Mouse (Mus musculus): ENCODE results near the gene Nrbf2. TPM values are rescaled to one million over a fixed set of nuclear protein-coding genes. Genes with fewer than 3 reads are reported as not detected.
A peak's percentile ranks its signal among the peaks of the same experiment; 100 is the strongest.

Gene Nrbf2
- polyA plus RNA-seq, 1 experiment from 2014 or later: 34.8 TPM

GRCm38 (mm10) chr10:67295331-67295730 lies 10.2 kb upstream of the Nrbf2 start:
- H3K36me3 ChIP-seq (ENCODE audit: insufficient read depth): no peaks in the 10 kb centered on the region
- H3K27ac ChIP-seq (ENCODE audit: low read depth): no peak overlapping the region
- no peak overlapping the region for H3K4me2 ChIP-seq
- no peak for TF ChIP-seq CTCF (IDR thresholded peaks at IDR 0.05; ENCODE audit: low read depth)
- no peak for ATAC-seq (ENCODE audit: insufficient read depth)
- WGBS: 58% methylated on average over 5 of the region's 5 CpGs
- no peak overlapping the region for H3K9ac ChIP-seq
- H3K4me1 ChIP-seq (ENCODE audit: insufficient read depth): no peaks in the 10 kb centered on the region
- H3K4me3 ChIP-seq (ENCODE audit: low read depth, low read length): no peak overlapping the region
- DNase-seq: no peak
- H3K9me3 ChIP-seq (ENCODE audit: low read depth, low read length): no peaks in the 10 kb centered on the region
- H3K27me3 ChIP-seq (ENCODE audit: insufficient read depth, low read length): no peaks in the 10 kb centered on the region

- no peak for TF ChIP-seq CTCF (IDR thresholded peaks at IDR 0.05; ENCODE audit: low read depth)
- no peaks in the 10 kb centered on the region for H3K4me1 ChIP-seq (ENCODE audit: insufficient read depth)
- H3K36me3 ChIP-seq (ENCODE audit: insufficient read depth): no peaks in the 10 kb centered on the region
- no peak overlapping the region for H3K27ac ChIP-seq (ENCODE audit: low read depth)
- no peak overlapping the region for H3K4me3 ChIP-seq (ENCODE audit: low read depth, low read length)
- 46% methylated on average over 8 of the region's 8 CpGs for WGBS
- DNase-seq (no peak), ATAC-seq (ENCODE audit: insufficient read depth) (no peak)
- no peak overlapping the region for H3K9ac ChIP-seq
- H3K9me3 ChIP-seq (ENCODE audit: low read depth, low read length): no peaks in the 10 kb centered on the region
- H3K4me2 ChIP-seq: no peak overlapping the region
- no peaks in the 10 kb centered on the region for H3K27me3 ChIP-seq (ENCODE audit: insufficient read depth, low read length)
Observed at GRCm38 (mm10) chr10:67291087-67291486, 6.0 kb upstream of the Nrbf2 start.

GRCm38 (mm10) chr10:67290622-67291021 lies 5.5 kb upstream of the Nrbf2 start:
- ATAC-seq (ENCODE audit: insufficient read depth): no peak
- Histone ChIP-seq H3K4me1 (ENCODE audit: insufficient read depth) (no peaks in the 10 kb centered on the region), H3K9ac (no peak overlapping the region), H3K27me3 (ENCODE audit: insufficient read depth, low read length) (no peaks in the 10 kb centered on the region), H3K27ac (ENCODE audit: low read depth) (no peak overlapping the region), H3K4me2 (no peak overlapping the region), H3K4me3 (ENCODE audit: low read depth, low read length) (no peak overlapping the region), H3K9me3 (ENCODE audit: low read depth, low read length) (no peaks in the 10 kb centered on the region), H3K36me3 (ENCODE audit: insufficient read depth) (no peaks in the 10 kb centered on the region)
- WGBS: 58% methylated on average over 4 of the region's 4 CpGs
- no peak for DNase-seq
- TF ChIP-seq CTCF (IDR thresholded peaks at IDR 0.05; ENCODE audit: low read depth): no peak

GRCm38 (mm10) chr10:67287877-67288276 lies 2.8 kb upstream of the Nrbf2 start:
- peaks cover 6% of the 10 kb centered on the region; the same call in 1 of the 2 replicates for H3K4me1 ChIP-seq (ENCODE audit: insufficient read depth)
- no peak overlapping the region for H3K4me3 ChIP-seq (ENCODE audit: low read depth, low read length)
- DNase-seq (no peak), ATAC-seq (ENCODE audit: insufficient read depth) (no peak)
- no peak overlapping the region for H3K4me2 ChIP-seq
- no peaks in the 10 kb centered on the region for H3K9me3 ChIP-seq (ENCODE audit: low read depth, low read length)
- no peak overlapping the region for H3K27ac ChIP-seq (ENCODE audit: low read depth)
- WGBS: 82% methylated on average over 3 of the region's 3 CpGs
- H3K36me3 ChIP-seq (ENCODE audit: insufficient read depth): no peaks in the 10 kb centered on the region
- H3K9ac ChIP-seq: no peak overlapping the region
- no peak for TF ChIP-seq CTCF (IDR thresholded peaks at IDR 0.05; ENCODE audit: low read depth)
- H3K27me3 ChIP-seq (ENCODE audit: insufficient read depth, low read length): no peaks in the 10 kb centered on the region

- H3K9me3 ChIP-seq (ENCODE audit: low read depth, low read length): no peaks in the 10 kb centered on the region
- H3K4me2 ChIP-seq: peak overlapping the region; percentile 77
- TF ChIP-seq CTCF (IDR thresholded peaks at IDR 0.05; ENCODE audit: low read depth): no peak
- no peaks in the 10 kb centered on the region for H3K27me3 ChIP-seq (ENCODE audit: insufficient read depth, low read length)
- no peaks in the 10 kb centered on the region for H3K36me3 ChIP-seq (ENCODE audit: insufficient read depth)
- under 1% methylated on average over 29 of the region's 41 CpGs for WGBS
- peak; percentile 62; the same call in 1 of the 2 replicates for ATAC-seq (ENCODE audit: insufficient read depth)
- DNase-seq: peak; percentile 38
- H3K27ac ChIP-seq (ENCODE audit: low read depth): peak overlapping the region; percentile 79
- H3K9ac ChIP-seq: peak overlapping the region; percentile 87
- peak overlapping the region; percentile 91 for H3K4me3 ChIP-seq (ENCODE audit: low read depth, low read length)
- H3K4me1 ChIP-seq (ENCODE audit: insufficient read depth): peaks cover 6% of the 10 kb centered on the region; the same call in 1 of the 2 replicates
Observed at GRCm38 (mm10) chr10:67284761-67285175, 337 bp downstream of the Nrbf2 start.

- no peaks in the 10 kb centered on the region for H3K9me3 ChIP-seq (ENCODE audit: low read depth, low read length)
- no peak for TF ChIP-seq CTCF (IDR thresholded peaks at IDR 0.05; ENCODE audit: low read depth)
- peak overlapping the region; percentile 79 for H3K27ac ChIP-seq (ENCODE audit: low read depth)
- WGBS: under 1% methylated on average over 10 of the region's 10 CpGs
- H3K27me3 ChIP-seq (ENCODE audit: insufficient read depth, low read length): no peaks in the 10 kb centered on the region
- H3K9ac ChIP-seq: peak overlapping the region; percentile 87
- peak overlapping the region; percentile 77 for H3K4me2 ChIP-seq
- DNase-seq (peak; percentile 84), ATAC-seq (ENCODE audit: insufficient read depth) (peak; percentile 32)
- H3K36me3 ChIP-seq (ENCODE audit: insufficient read depth): no peaks in the 10 kb centered on the region
- peaks cover 6% of the 10 kb centered on the region; the same call in 1 of the 2 replicates for H3K4me1 ChIP-seq (ENCODE audit: insufficient read depth)
- H3K4me3 ChIP-seq (ENCODE audit: low read depth, low read length): peak overlapping the region; percentile 91
Observed at GRCm38 (mm10) chr10:67284311-67284710, 794 bp downstream of the Nrbf2 start.

GRCm38 (mm10) chr10:67283516-67283915 lies 1.6 kb downstream of the Nrbf2 start:
- no peaks in the 10 kb centered on the region for H3K27me3 ChIP-seq (ENCODE audit: insufficient read depth, low read length)
- 63% methylated on average over 9 of the region's 9 CpGs for WGBS
- no peak overlapping the region; the same call in 1 of the 2 replicates for H3K27ac ChIP-seq (ENCODE audit: low read depth)
- H3K4me2 ChIP-seq: peak overlapping the region; percentile 77
- no peaks in the 10 kb centered on the region for H3K36me3 ChIP-seq (ENCODE audit: insufficient read depth)
- no peaks in the 10 kb centered on the region for H3K9me3 ChIP-seq (ENCODE audit: low read depth, low read length)
- no peak for TF ChIP-seq CTCF (IDR thresholded peaks at IDR 0.05; ENCODE audit: low read depth)
- H3K9ac ChIP-seq: peak overlapping the region; percentile 87
- peak; percentile 14 for DNase-seq
- H3K4me3 ChIP-seq (ENCODE audit: low read depth, low read length): peak overlapping the region; percentile 91
- peaks cover 6% of the 10 kb centered on the region; the same call in 1 of the 2 replicates for H3K4me1 ChIP-seq (ENCODE audit: insufficient read depth)
- ATAC-seq (ENCODE audit: insufficient read depth): no peak
